15 mouse cellular contexts compared by ENCODE assay signal in the genomic region with DNA sequence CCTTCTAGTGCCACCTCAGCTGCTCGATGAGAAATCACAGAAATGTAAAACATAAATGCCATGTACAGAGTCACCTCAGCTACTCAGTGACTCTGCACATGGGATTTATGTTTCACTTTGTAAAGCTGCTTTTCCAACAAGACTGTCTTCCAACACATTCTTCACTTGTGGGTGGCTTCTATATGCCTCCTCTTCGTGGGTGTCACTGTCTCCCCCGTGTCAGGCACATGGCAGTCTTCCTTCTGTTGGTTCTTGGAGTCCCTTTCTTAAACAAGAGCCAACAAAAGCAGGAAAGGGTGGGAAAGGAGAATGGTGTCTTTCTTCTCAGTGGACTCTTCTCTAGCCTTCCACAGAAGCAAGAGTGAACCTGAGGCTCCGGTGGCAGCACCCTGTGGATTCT.
"Had no signal": no experiment of that assay in that cellular context is flagged by ENCODE, and none has a peak within 500 bp of the region (broad histone marks: within the 10 kb centered on the region; RNA-seq: fewer than 3 reads in every experiment).

No protein-coding gene starts in this region.

- DNase-seq: layer of hippocampus, adult 9-11 months; layer of hippocampus, postnatal 36 days; lung, embryonic 14.5 days; lung, postnatal 10 days; lung, postnatal 4 days; retina, postnatal 1 day; thymus, adult 18-20 months; thymus, postnatal 14 days had no signal

- ATAC-seq: midbrain, embryonic 15.5 days had no signal

- H3K4me1 ChIP-seq: limb, embryonic 15.5 days; liver, embryonic 12.5 days; midbrain, embryonic 10.5 days; midbrain, embryonic 15.5 days; neural tube, embryonic 13.5 days had no signal

- H3K36me3 ChIP-seq: liver, embryonic 12.5 days had no signal

- H3K9me3 ChIP-seq: limb, embryonic 15.5 days; liver, embryonic 12.5 days; midbrain, embryonic 10.5 days; midbrain, embryonic 15.5 days; neural tube, embryonic 13.5 days had no signal

- H3K27ac ChIP-seq: kidney, postnatal 0 days; limb, embryonic 15.5 days; liver, embryonic 12.5 days; midbrain, embryonic 10.5 days; midbrain, embryonic 15.5 days; neural tube, embryonic 13.5 days; stomach, postnatal 0 days had no signal

- H3K27me3 ChIP-seq: limb, embryonic 15.5 days; liver, embryonic 12.5 days; midbrain, embryonic 15.5 days; neural tube, embryonic 13.5 days had no signal

- H3K4me3 ChIP-seq: limb, embryonic 15.5 days; liver, embryonic 12.5 days; midbrain, embryonic 10.5 days; midbrain, embryonic 15.5 days; neural tube, embryonic 13.5 days had no signal

- H3K9ac ChIP-seq: limb, embryonic 15.5 days; liver, embryonic 12.5 days; lung, embryonic 14.5 days; midbrain, embryonic 15.5 days; neural tube, embryonic 13.5 days had no signal

- H3K4me2 ChIP-seq: limb, embryonic 15.5 days; liver, embryonic 12.5 days; lung, embryonic 14.5 days; midbrain, embryonic 15.5 days; neural tube, embryonic 13.5 days had no signal
